Mouse (Mus musculus) myocyte (in vitro differentiated cells): ENCODE results near the gene Olfr652.

Experiments used
- CEBPB ChIP-seq: IDR thresholded peaks from 2 replicates; pipeline ENCODE4 v1.6.1; 2011; ENCODE audit warnings: mild to moderate bottlenecking, moderate library complexity; ENCODE audit not compliant: poor library complexity, insufficient read depth, severe bottlenecking
- MAX ChIP-seq: IDR thresholded peaks from one replicate; pipeline ENCODE4 v1.6.1; 2011; ENCODE audit warnings: low read depth, mild to moderate bottlenecking, control low read depth
- MYOD1 ChIP-seq, 3 experiments: IDR thresholded peaks; one replicate each; pipeline ENCODE4 v1.6.1; 2011; ENCODE audit warnings: control low read depth in 2 of 3, low read depth in 2 of 3, mild to moderate bottlenecking in 2 of 3, moderate library complexity in 1 of 3; ENCODE audit not compliant: insufficient read length in 2 of 3, control insufficient read depth in 1 of 3
- POLR2A ChIP-seq: IDR thresholded peaks from one replicate; pipeline ENCODE4 v1.6.1; 2011; ENCODE audit warnings: low read depth, mild to moderate bottlenecking, control low read depth, moderate library complexity; ENCODE audit not compliant: insufficient read length
- POLR2AphosphoS2 ChIP-seq: IDR thresholded peaks from one replicate; pipeline ENCODE4 v1.6.1; 2011; ENCODE audit warnings: low read depth, control low read depth; ENCODE audit not compliant: insufficient read length
- REST ChIP-seq: IDR thresholded peaks from one replicate; pipeline ENCODE4 v1.6.1; 2011; ENCODE audit warnings: mild to moderate bottlenecking, control low read depth, moderate library complexity; ENCODE audit not compliant: insufficient read depth, insufficient read length
- SRF ChIP-seq: IDR thresholded peaks from one replicate; pipeline ENCODE4 v1.6.1; 2011; ENCODE audit warnings: low read depth; ENCODE audit not compliant: control insufficient read depth, insufficient read length
- TCF12 ChIP-seq: IDR thresholded peaks from one replicate; pipeline ENCODE4 v1.6.1; 2011; ENCODE audit warnings: mild to moderate bottlenecking, control low read depth; ENCODE audit not compliant: poor library complexity, insufficient read depth, severe bottlenecking
- TCF3 ChIP-seq: IDR thresholded peaks from one replicate; pipeline ENCODE4 v1.6.1; 2011; ENCODE audit warnings: low read depth, control low read depth; ENCODE audit not compliant: insufficient read length

DNA sequence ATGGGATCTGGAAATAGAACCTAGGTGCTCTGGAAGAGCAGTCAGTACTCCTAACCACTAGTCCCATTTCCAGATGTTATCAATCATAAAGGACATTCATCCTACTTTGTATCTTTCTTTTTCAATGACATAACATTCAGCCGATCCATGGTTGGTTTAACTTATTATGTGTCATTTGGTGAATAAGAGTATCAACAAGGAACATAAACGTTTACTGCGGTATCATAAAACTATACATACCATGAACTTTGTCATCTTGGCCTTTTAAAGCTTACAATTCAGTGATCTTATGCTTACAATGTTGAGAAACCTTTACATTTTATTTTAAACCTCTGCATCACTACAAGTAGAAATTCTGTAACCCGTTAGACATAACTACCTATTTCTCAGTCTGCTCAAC is 20.7 kb downstream of the Olfr652 start:
- TF ChIP-seq POLR2A (no peak), REST (no peak), TCF3 (no peak), TCF12 (no peak), MAX (no peak), CEBPB (no peak), POLR2AphosphoS2 (no peak), SRF (no peak), MYOD1 (IDR thresholded peaks at IDR 0.05; ENCODE audit: control insufficient read depth in 1 of 3, insufficient read length in 2 of 3, low read depth in 2 of 3) (no peak)
